Mouse (Mus musculus) megakaryocyte, embryonic 14.5 days (primary cell): Measurements from ENCODE around the gene Mettl8. TPM values are rescaled to one million over a fixed set of nuclear protein-coding genes. Genes with fewer than 3 reads are reported as not detected.

Experiments used
- H3K27me3 ChIP-seq: replicated peaks from 2 replicates; pipeline ENCODE3; 2012; ENCODE audit warnings: inconsistent platforms
- H3K36me3 ChIP-seq: replicated peaks from 2 replicates; pipeline ENCODE3; 2012; ENCODE audit warnings: low read length, inconsistent platforms, mixed read lengths
- H3K4me1 ChIP-seq: 2 replicates; pipeline ENCODE4 v1.6.1; 2012; ENCODE audit warnings: inconsistent platforms
- H3K4me3 ChIP-seq: replicated peaks from 2 replicates; pipeline ENCODE3; 2012; ENCODE audit warnings: moderate library complexity, mild to moderate bottlenecking, inconsistent platforms
- H3K9me3 ChIP-seq: 2 replicates; pipeline ENCODE4 v1.6.1; 2012; ENCODE audit warnings: inconsistent platforms
- FLI1 ChIP-seq: IDR thresholded peaks from 2 replicates; pipeline ENCODE4 v1.6.1; 2012; ENCODE audit warnings: low read length, inconsistent platforms, mixed read lengths
- GATA1 ChIP-seq: IDR thresholded peaks from 3 replicates; pipeline ENCODE4 v1.6.1; 2012; ENCODE audit warnings: mixed read lengths, low read length, inconsistent platforms, borderline replicate concordance
- polyA plus RNA-seq: library from polyadenylated mRNA; stranded (reverse); fragments of >175 nt; gene quantifications from 2 replicates; pipeline ENCODE4 v1.2.3, GENCODE M21; 2012; ENCODE audit warnings: low replicate concordance; ENCODE audit not compliant: insufficient read depth

Mettl8 gene
- polyA plus RNA-seq, 1 experiment = 8.6 TPM

GRCm38 (mm10) chr2:71019704-71020375, 35.5 kb downstream of the Mettl8 start:
- Histone ChIP-seq H3K9me3 (no peaks in the 10 kb centered on the region), H3K36me3 (peaks cover 27% of the 10 kb centered on the region), H3K4me1 (peaks cover 56% of the 10 kb centered on the region), H3K4me3 (no peak overlapping the region), H3K27me3 (no peaks in the 10 kb centered on the region)
- TF ChIP-seq GATA1 (no peak), FLI1 (no peak)

- Histone ChIP-seq H3K4me3 (no peak overlapping the region), H3K4me1 (peaks cover 57% of the 10 kb centered on the region), H3K9me3 (no peaks in the 10 kb centered on the region), H3K27me3 (no peaks in the 10 kb centered on the region), H3K36me3 (peaks cover 33% of the 10 kb centered on the region)
- TF ChIP-seq FLI1 (no peak), GATA1 (no peak)
These were observed 36.1 kb downstream of the Mettl8 start for GRCm38 (mm10) chr2:71019277-71019676.

- Histone ChIP-seq H3K27me3 (no peaks in the 10 kb centered on the region), H3K9me3 (peaks cover 6% of the 10 kb centered on the region; the same call in 1 of the 2 replicates), H3K36me3 (peaks cover 45% of the 10 kb centered on the region), H3K4me1 (peaks cover 25% of the 10 kb centered on the region), H3K4me3 (no peak overlapping the region)
- TF ChIP-seq FLI1 (no peak), GATA1 (no peak)
These were observed 41.9 kb downstream of the Mettl8 start for GRCm38 (mm10) chr2:71013521-71013920.

- Histone ChIP-seq H3K36me3 (peaks cover 37% of the 10 kb centered on the region), H3K9me3 (peaks cover 6% of the 10 kb centered on the region; the same call in 1 of the 2 replicates), H3K4me3 (no peak overlapping the region), H3K27me3 (no peaks in the 10 kb centered on the region), H3K4me1 (peaks cover 21% of the 10 kb centered on the region)
- TF ChIP-seq GATA1 (no peak), FLI1 (no peak)
These were observed 43.6 kb downstream of the Mettl8 start for GRCm38 (mm10) chr2:71011816-71012215.

DNA sequence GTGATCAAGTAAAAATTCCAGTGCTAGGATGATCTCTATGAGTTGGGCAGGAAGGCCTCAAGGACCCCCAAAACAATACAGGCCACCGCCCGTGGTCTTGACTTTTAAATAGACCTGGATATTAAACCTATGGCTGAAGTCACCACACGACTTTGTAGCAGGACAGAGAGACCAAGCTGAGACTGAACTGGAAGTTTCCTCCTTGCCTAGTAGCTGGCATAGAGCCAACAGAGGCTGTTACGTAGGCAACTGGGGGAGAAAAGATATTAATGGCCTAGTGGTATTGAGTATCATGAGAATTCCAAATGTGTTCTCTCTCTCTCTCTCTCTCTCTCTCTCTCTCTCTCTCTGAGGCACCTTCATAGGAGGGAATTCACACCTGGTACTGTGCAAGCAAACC, 51.0 kb downstream of the Mettl8 start:
- Histone ChIP-seq H3K4me3 (no peak overlapping the region), H3K27me3 (no peaks in the 10 kb centered on the region), H3K36me3 (peaks cover 11% of the 10 kb centered on the region), H3K9me3 (peaks cover 6% of the 10 kb centered on the region; the same call in 1 of the 2 replicates), H3K4me1 (peaks cover 22% of the 10 kb centered on the region)
- TF ChIP-seq GATA1 (no peak), FLI1 (no peak)

- TF ChIP-seq FLI1 (no peak), GATA1 (no peak)
- Histone ChIP-seq H3K4me3 (peak overlapping the region; percentile 8), H3K4me1 (peaks cover 28% of the 10 kb centered on the region), H3K27me3 (no peaks in the 10 kb centered on the region), H3K36me3 (peaks cover under 1% of the 10 kb centered on the region), H3K9me3 (no peaks in the 10 kb centered on the region)
These were observed 52.9 kb downstream of the Mettl8 start for GRCm38 (mm10) chr2:71002509-71002908.

- TF ChIP-seq FLI1 (no peak), GATA1 (no peak)
- H3K36me3 ChIP-seq = peaks cover 6% of the 10 kb centered on the region
- no peaks in the 10 kb centered on the region for H3K9me3 ChIP-seq
- H3K4me3 ChIP-seq = no peak overlapping the region
- H3K27me3 ChIP-seq = no peaks in the 10 kb centered on the region
- H3K4me1 ChIP-seq = peaks cover 34% of the 10 kb centered on the region
These were observed 56.6 kb downstream of the Mettl8 start for GRCm38 (mm10) chr2:70998771-70999170.

DNA sequence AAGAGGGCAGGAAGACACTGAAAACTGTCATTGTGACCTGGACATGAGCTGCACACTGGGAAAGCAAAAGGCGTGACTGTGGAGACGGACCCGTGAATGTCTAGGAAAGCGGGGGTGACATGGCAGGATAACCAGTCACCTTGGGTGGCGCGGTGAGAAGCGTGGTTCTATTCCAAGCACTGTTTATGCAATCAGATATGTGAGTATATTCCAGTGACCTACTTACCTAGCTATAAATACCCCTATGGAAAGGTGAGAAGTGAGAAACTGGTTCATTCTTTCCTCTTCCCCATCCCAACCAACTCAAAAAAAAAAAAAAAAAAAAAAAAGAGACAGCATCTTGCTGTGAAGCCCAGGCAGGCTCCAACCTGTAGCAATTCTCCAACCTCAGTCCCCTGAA, 58.9 kb downstream of the Mettl8 start:
- no peaks in the 10 kb centered on the region for H3K27me3 ChIP-seq
- peaks cover 53% of the 10 kb centered on the region for H3K4me1 ChIP-seq
- peak overlapping the region; percentile 33 for H3K4me3 ChIP-seq
- TF ChIP-seq FLI1 (no peak), GATA1 (no peak)
- peaks cover 14% of the 10 kb centered on the region for H3K36me3 ChIP-seq
- no peaks in the 10 kb centered on the region for H3K9me3 ChIP-seq

DNA sequence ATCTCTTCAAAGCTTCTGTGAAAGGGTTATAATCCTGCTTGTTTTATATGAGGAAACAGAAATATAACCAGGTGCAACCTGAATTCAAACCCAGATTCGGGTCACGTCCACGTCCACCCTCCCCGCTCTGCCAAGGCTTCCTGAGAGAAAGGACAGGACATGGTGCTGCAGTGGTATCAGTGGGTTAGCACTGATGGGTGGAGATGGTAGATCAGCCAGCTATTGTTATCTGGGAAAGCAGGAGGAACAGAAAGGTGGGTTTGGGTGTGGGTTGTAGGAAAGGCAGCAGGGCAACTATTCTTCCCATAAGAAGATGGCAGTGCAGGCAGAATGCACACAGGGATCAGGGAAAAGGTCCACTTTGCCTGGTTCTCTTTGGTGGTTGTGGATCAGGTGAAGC, 59.5 kb downstream of the Mettl8 start:
- no peaks in the 10 kb centered on the region for H3K9me3 ChIP-seq
- no peak overlapping the region for H3K4me3 ChIP-seq
- H3K4me1 ChIP-seq = peaks cover 58% of the 10 kb centered on the region
- TF ChIP-seq FLI1 = no peak
- no peak for TF ChIP-seq GATA1
- H3K36me3 ChIP-seq = peaks cover 19% of the 10 kb centered on the region
- no peaks in the 10 kb centered on the region for H3K27me3 ChIP-seq

GRCm38 (mm10) chr2:70993740-70994139, 61.6 kb downstream of the Mettl8 start:
- Histone ChIP-seq H3K27me3 (no peaks in the 10 kb centered on the region), H3K4me3 (no peak overlapping the region), H3K4me1 (peaks cover 73% of the 10 kb centered on the region), H3K36me3 (peaks cover 19% of the 10 kb centered on the region), H3K9me3 (no peaks in the 10 kb centered on the region)
- TF ChIP-seq GATA1 (no peak), FLI1 (no peak)
